Mouse (Mus musculus): Measurements from ENCODE around the gene Itgb2l. TPM values are rescaled to one million over a fixed set of nuclear protein-coding genes. Genes with fewer than 3 reads are reported as not detected.

The Itgb2l gene
- polyA plus RNA-seq, 1 experiment from 2014 or later: not detected

GRCm38 (mm10) chr16:96382496-96383181 is 60.8 kb downstream of the Itgb2l start:
- no peak overlapping the region for H3K4me3 ChIP-seq (ENCODE audit: low read depth, low read length)
- no peaks in the 10 kb centered on the region for H3K36me3 ChIP-seq (ENCODE audit: control insufficient read depth, insufficient read depth, low read length)
- H3K27ac ChIP-seq (ENCODE audit: low read depth, low read length): no peak overlapping the region
- H3K27me3 ChIP-seq (ENCODE audit: control insufficient read depth, insufficient read depth, low read length): no peaks in the 10 kb centered on the region
- no peak overlapping the region for H3K9ac ChIP-seq (ENCODE audit: low read length)
- H3K4me1 ChIP-seq (ENCODE audit: control insufficient read depth, insufficient read depth, low read length): no peaks in the 10 kb centered on the region
- DNase-seq (ENCODE audit: low spot score, missing footprints) (no peak), ATAC-seq (ENCODE audit: low FRiP score) (no peak)
- H3K4me2 ChIP-seq: no peak overlapping the region
- 83% methylated on average over 5 of the region's 5 CpGs for WGBS
- no peaks in the 10 kb centered on the region for H3K9me3 ChIP-seq (ENCODE audit: control insufficient read depth, low read length)

GRCm38 (mm10) chr16:96381435-96381834 is 62.0 kb downstream of the Itgb2l start:
- no peak overlapping the region for H3K4me3 ChIP-seq (ENCODE audit: low read depth, low read length)
- H3K4me2 ChIP-seq: no peak overlapping the region
- no peak overlapping the region for H3K27ac ChIP-seq (ENCODE audit: low read depth, low read length)
- no peaks in the 10 kb centered on the region for H3K9me3 ChIP-seq (ENCODE audit: control insufficient read depth, low read length)
- no peaks in the 10 kb centered on the region for H3K4me1 ChIP-seq (ENCODE audit: control insufficient read depth, insufficient read depth, low read length)
- ATAC-seq (ENCODE audit: low FRiP score) (no peak), DNase-seq (ENCODE audit: low spot score, missing footprints) (no peak)
- no peaks in the 10 kb centered on the region for H3K36me3 ChIP-seq (ENCODE audit: control insufficient read depth, insufficient read depth, low read length)
- no peak overlapping the region for H3K9ac ChIP-seq (ENCODE audit: low read length)
- no peaks in the 10 kb centered on the region for H3K27me3 ChIP-seq (ENCODE audit: control insufficient read depth, insufficient read depth, low read length)
- 91% methylated on average over 12 of the region's 12 CpGs for WGBS

GRCm38 (mm10) chr16:96378111-96378510 is 65.3 kb downstream of the Itgb2l start:
- no peak overlapping the region for H3K4me2 ChIP-seq
- no peak overlapping the region for H3K9ac ChIP-seq (ENCODE audit: low read length)
- ATAC-seq (ENCODE audit: low FRiP score) (no peak), DNase-seq (ENCODE audit: low spot score, missing footprints) (no peak)
- no peaks in the 10 kb centered on the region for H3K9me3 ChIP-seq (ENCODE audit: control insufficient read depth, low read length)
- no peaks in the 10 kb centered on the region for H3K36me3 ChIP-seq (ENCODE audit: control insufficient read depth, insufficient read depth, low read length)
- H3K27ac ChIP-seq (ENCODE audit: low read depth, low read length): no peak overlapping the region
- no peak overlapping the region for H3K4me3 ChIP-seq (ENCODE audit: low read depth, low read length)
- WGBS: 88% methylated on average over 10 of the region's 10 CpGs
- no peaks in the 10 kb centered on the region for H3K27me3 ChIP-seq (ENCODE audit: control insufficient read depth, insufficient read depth, low read length)
- no peaks in the 10 kb centered on the region for H3K4me1 ChIP-seq (ENCODE audit: control insufficient read depth, insufficient read depth, low read length)

- Histone ChIP-seq H3K27me3 (ENCODE audit: control insufficient read depth, insufficient read depth, low read length) (no peaks in the 10 kb centered on the region), H3K36me3 (ENCODE audit: control insufficient read depth, insufficient read depth, low read length) (no peaks in the 10 kb centered on the region), H3K4me3 (ENCODE audit: low read depth, low read length) (no peak overlapping the region), H3K9ac (ENCODE audit: low read length) (no peak overlapping the region), H3K4me1 (ENCODE audit: control insufficient read depth, insufficient read depth, low read length) (no peaks in the 10 kb centered on the region), H3K27ac (ENCODE audit: low read depth, low read length) (no peak overlapping the region), H3K4me2 (no peak overlapping the region), H3K9me3 (ENCODE audit: control insufficient read depth, low read length) (no peaks in the 10 kb centered on the region)
- no peak for ATAC-seq (ENCODE audit: low FRiP score)
- DNase-seq (ENCODE audit: low spot score, missing footprints): no peak
- WGBS: 31% methylated on average over 7 of the region's 7 CpGs
Measured at GRCm38 (mm10) chr16:96376342-96376741, 67.1 kb downstream of the Itgb2l start.

- no peak overlapping the region for H3K27ac ChIP-seq (ENCODE audit: low read depth, low read length)
- ATAC-seq (ENCODE audit: low FRiP score) (no peak), DNase-seq (ENCODE audit: low spot score, missing footprints) (no peak)
- no peaks in the 10 kb centered on the region for H3K9me3 ChIP-seq (ENCODE audit: control insufficient read depth, low read length)
- WGBS: 93% methylated on average over 7 of the region's 7 CpGs
- no peaks in the 10 kb centered on the region for H3K4me1 ChIP-seq (ENCODE audit: control insufficient read depth, insufficient read depth, low read length)
- H3K27me3 ChIP-seq (ENCODE audit: control insufficient read depth, insufficient read depth, low read length): no peaks in the 10 kb centered on the region
- no peak overlapping the region for H3K9ac ChIP-seq (ENCODE audit: low read length)
- H3K36me3 ChIP-seq (ENCODE audit: control insufficient read depth, insufficient read depth, low read length): no peaks in the 10 kb centered on the region
- no peak overlapping the region for H3K4me3 ChIP-seq (ENCODE audit: low read depth, low read length)
- no peak overlapping the region for H3K4me2 ChIP-seq
Measured at GRCm38 (mm10) chr16:96375538-96375937, 67.9 kb downstream of the Itgb2l start.

- no peaks in the 10 kb centered on the region for H3K4me1 ChIP-seq (ENCODE audit: control insufficient read depth, insufficient read depth, low read length)
- no peaks in the 10 kb centered on the region for H3K27me3 ChIP-seq (ENCODE audit: control insufficient read depth, insufficient read depth, low read length)
- WGBS: 87% methylated on average over 8 of the region's 8 CpGs
- no peak for DNase-seq (ENCODE audit: low spot score, missing footprints)
- no peak overlapping the region for H3K4me3 ChIP-seq (ENCODE audit: low read depth, low read length)
- H3K36me3 ChIP-seq (ENCODE audit: control insufficient read depth, insufficient read depth, low read length): no peaks in the 10 kb centered on the region
- no peak overlapping the region for H3K9ac ChIP-seq (ENCODE audit: low read length)
- no peaks in the 10 kb centered on the region for H3K9me3 ChIP-seq (ENCODE audit: control insufficient read depth, low read length)
- no peak overlapping the region for H3K27ac ChIP-seq (ENCODE audit: low read depth, low read length)
- no peak for ATAC-seq (ENCODE audit: low FRiP score)
- no peak overlapping the region for H3K4me2 ChIP-seq
Measured at GRCm38 (mm10) chr16:96372752-96373118, 70.7 kb downstream of the Itgb2l start.

Other genes with a start within 250 kb of the Itgb2l start
- 0.34 and 1.2 TPM in 2 replicates for gene Sh3bgr, start 243.2 kb downstream of the Itgb2l start, polyA plus RNA-seq (2014; fragmentation: Nextera tagmentation; extraction: Ambion mirVana)
- gene B3galt5, start 207.8 kb downstream of the Itgb2l start, polyA plus RNA-seq (2014; fragmentation: Nextera tagmentation; extraction: Ambion mirVana): 0.55 and 0.70 TPM in 2 replicates
- gene Pcp4, start 24.0 kb upstream of the Itgb2l start, polyA plus RNA-seq (2014; fragmentation: Nextera tagmentation; extraction: Ambion mirVana): 3.1 and 4.0 TPM in 2 replicates

Data from midbrain, embryonic 11.5 days (tissue).